Mouse (Mus musculus) liver, postnatal 0 days (tissue): ENCODE data around the gene Keap1.

Source experiments
- CTCF ChIP-seq: sonication (generic); IDR thresholded peaks from 2 replicates; pipeline ENCODE4 v1.5.1; 2016; ENCODE audit warnings: antibody characterized with exemption, low read depth
- EP300 ChIP-seq: IDR thresholded peaks from 2 replicates; pipeline ENCODE4 v1.6.1; 2016; ENCODE audit warnings: antibody characterized with exemption, low read depth, mild to moderate bottlenecking

DNA sequence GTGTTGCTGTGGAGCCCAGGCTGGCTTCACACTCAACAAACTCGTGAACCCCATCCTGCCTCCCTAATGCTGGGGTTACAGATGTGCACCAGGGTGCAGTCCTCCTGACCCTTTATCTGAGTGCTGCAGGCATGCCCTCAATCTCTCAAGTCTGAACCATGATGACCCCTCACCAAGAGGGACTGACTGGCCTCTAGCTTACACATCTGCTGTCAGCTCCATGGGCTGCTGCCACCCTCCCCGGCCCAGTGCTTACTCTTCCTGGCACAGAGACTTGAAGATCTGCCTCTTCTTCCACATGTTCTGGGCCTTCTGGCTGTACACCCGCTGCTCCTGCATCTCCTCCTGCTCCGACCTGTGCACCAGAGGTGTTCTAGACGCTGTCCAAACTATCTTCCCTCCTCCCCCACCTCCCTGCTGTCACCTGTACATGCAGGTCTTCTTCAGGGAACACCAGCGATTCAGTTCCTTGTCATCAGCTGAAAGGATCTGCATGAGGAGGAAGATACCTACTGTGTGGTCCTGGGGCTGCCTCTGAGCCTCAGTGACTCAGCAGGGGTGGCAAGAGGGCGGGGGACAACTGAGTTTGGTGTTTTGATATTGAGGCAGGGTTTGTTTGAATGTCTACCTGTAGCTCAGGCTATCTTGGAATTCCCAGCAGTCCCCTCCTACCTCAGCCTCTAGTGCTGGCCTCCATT lies 36.0 kb upstream of the Keap1 start:
- TF ChIP-seq CTCF (no peak), EP300 (no peak)
